Comparison of ENCODE assay signal across 15 mouse cellular contexts in the genomic region with DNA sequence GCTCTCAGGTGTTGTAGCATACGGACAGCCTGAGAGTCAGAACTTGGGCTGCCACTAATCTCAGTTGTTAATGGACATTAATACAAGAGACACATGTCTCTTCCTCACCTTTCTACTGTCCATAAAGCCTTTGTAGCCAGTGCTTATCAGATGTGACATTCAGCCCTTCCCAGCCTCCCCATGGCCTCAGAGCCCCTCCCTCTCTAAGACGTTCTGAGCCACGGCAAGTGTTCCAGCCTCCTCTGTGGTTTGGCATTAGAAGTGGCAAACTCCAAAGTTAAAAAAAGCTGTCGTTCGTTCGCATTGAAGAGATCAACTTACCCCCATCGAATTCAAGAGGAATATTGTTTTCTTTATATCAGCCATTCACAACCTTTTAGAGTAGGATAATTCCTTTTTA.
"Had no signal": no experiment of that assay in that cellular context is flagged by ENCODE, and none has a peak within 500 bp of the region (broad histone marks: within the 10 kb centered on the region; RNA-seq: fewer than 3 reads in every experiment).

No protein-coding gene starts in this region.

- H3K27ac ChIP-seq: kidney, postnatal 0 days; limb, embryonic 10.5 days; liver, embryonic 15.5 days; midbrain, embryonic 13.5 days; neural tube, embryonic 12.5 days; stomach, embryonic 15.5 days had no signal

- H3K9ac ChIP-seq: liver, embryonic 15.5 days; midbrain, embryonic 13.5 days; neural tube, embryonic 12.5 days; stomach, embryonic 15.5 days had no signal

- H3K36me3 ChIP-seq: limb, embryonic 10.5 days; midbrain, embryonic 13.5 days; neural tube, embryonic 12.5 days; stomach, embryonic 15.5 days had no signal

- H3K4me3 ChIP-seq: limb, embryonic 10.5 days; liver, embryonic 15.5 days; midbrain, embryonic 13.5 days; neural tube, embryonic 12.5 days; stomach, embryonic 15.5 days had no signal

- H3K27me3 ChIP-seq: liver, embryonic 15.5 days; midbrain, embryonic 13.5 days; neural tube, embryonic 12.5 days; stomach, embryonic 15.5 days had no signal

- DNase-seq: kidney, adult 11 months; kidney, adult 9 months; kidney, postnatal 36 days; lung, adult 2 months; lung, postnatal 36 days; spleen, adult 18-20 months; thymus, adult 2 months; thymus, postnatal 25 days had no signal

- ATAC-seq: lung, postnatal 0 days; midbrain, embryonic 13.5 days had no signal
